Mouse (Mus musculus): Measurements from ENCODE around the gene Lypd4.

- TF ChIP-seq CTCF (conservative IDR thresholded peaks at IDR 0.05; ENCODE audit: low read length) (no peak), POU5F1 (IDR thresholded peaks at IDR 0.05; ENCODE audit: borderline replicate concordance, low read length) (no peak)
Measured at GRCm38 (mm10) chr7:24897224-24897623, 27.5 kb upstream of the Lypd4 start, which contains the start of gene Cd79a.

Data from E14TG2a.4 (cell line).